Mouse (Mus musculus): Measurements from ENCODE around the gene Col11a1. TPM values are rescaled to one million over a fixed set of nuclear protein-coding genes. Genes with fewer than 3 reads are reported as not detected.

Col11a1 gene
- total RNA-seq (2023), result not detected in 4 replicates

GRCm38 (mm10) chr3:114029971-114030635, at the start of gene Col11a1:
TSS of gene Col11a1 (plus strand) at chr3:114030540.

Measured in B cell, adult 62 days (primary cell).